Mouse (Mus musculus) kidney, postnatal 0 days (tissue): Measurements from ENCODE around the gene Add1. TPM values are rescaled to one million over a fixed set of nuclear protein-coding genes. Genes with fewer than 3 reads are reported as not detected.

Source experiments
- ATAC-seq: fragments of 200-750 bp; cut with Nextera tagmentation; replicated peaks from 2 replicates; pipeline ENCODE4 v1.8.0; 2017; ENCODE audit warnings: low read depth, moderate number of reproducible peaks, moderate TSS enrichment, moderate library complexity; ENCODE audit not compliant: low FRiP score
- DNase-seq: peaks from one replicate; pipeline ENCODE4 v3.0.0-alpha.2; 2016; ENCODE audit warnings: low spot score
- H3K27ac ChIP-seq: fragments of 300-500 bp; sonication (generic); 2 replicates; pipeline ENCODE4 v1.5.1; 2014; ENCODE audit warnings: mild to moderate bottlenecking
- H3K27me3 ChIP-seq: fragments of 300-500 bp; sonication (generic); 2 replicates; pipeline ENCODE4 v1.6.1; 2014; ENCODE audit warnings: low read length, mixed read lengths; ENCODE audit not compliant: insufficient read depth
- H3K36me3 ChIP-seq: fragments of 300-500 bp; sonication (generic); 2 replicates; pipeline ENCODE4 v1.6.1; 2014; ENCODE audit warnings: low read length, mixed read lengths; ENCODE audit not compliant: insufficient read depth
- H3K4me1 ChIP-seq: fragments of 300-500 bp; sonication (generic); replicated peaks from 2 replicates; pipeline ENCODE4 v1.6.1; 2014; ENCODE audit warnings: antibody characterized with exemption, low read length, mixed read lengths; ENCODE audit not compliant: insufficient read depth
- H3K4me2 ChIP-seq: fragments of 300-500 bp; sonication (generic); 2 replicates; pipeline ENCODE4 v1.6.1; 2014; ENCODE audit warnings: mild to moderate bottlenecking, low read length, moderate library complexity, mixed read lengths
- H3K4me3 ChIP-seq: fragments of 300-500 bp; sonication (generic); replicated peaks from 2 replicates; pipeline ENCODE4 v1.5.1; 2014; ENCODE audit warnings: low read depth, low read length
- H3K9ac ChIP-seq: fragments of 300-500 bp; sonication (generic); 2 replicates; pipeline ENCODE4 v1.6.1; 2014; ENCODE audit warnings: low read depth, low read length
- H3K9me3 ChIP-seq: fragments of 300-500 bp; sonication (generic); replicated peaks from 2 replicates; pipeline ENCODE4 v1.6.1; 2016; ENCODE audit warnings: low read length, inconsistent platforms, mixed read lengths
- CTCF ChIP-seq: IDR thresholded peaks from 2 replicates; pipeline ENCODE4 v1.5.1; 2016; ENCODE audit warnings: antibody characterized with exemption, low read depth, mild to moderate bottlenecking, moderate library complexity
- WGBS: fragments of 180-500 bp; shearing (Covaris S2); extraction: QIAGEN DNeasy Blood & Tissue Kit; methylation state at CpG from one replicate; pipeline ENCODE4 v1.1.7; 2014; 5-methylcytosine and 5-hydroxymethylcytosine counted together
- polyA plus RNA-seq: library from polyadenylated mRNA; unstranded; fragments of >200 nt; fragmentation: Nextera tagmentation; extraction: Ambion mirVana; gene quantifications from 2 replicates; pipeline ENCODE4 v1.2.1, GENCODE M21; 2015

Add1 gene
- polyA plus RNA-seq, 1 experiment from 2014 or later: 130 TPM

- DNase-seq: no peak
- no peak for ATAC-seq
- TF ChIP-seq CTCF: no peak
Measured at GRCm38 (mm10) chr5:34549135-34549482, 24.4 kb upstream of the Add1 start.

GRCm38 (mm10) chr5:34549483-34550221 lies 23.8 kb upstream of the Add1 start:
- H3K4me1 ChIP-seq: peaks cover 4% of the 10 kb centered on the region; the same call in 1 of the 2 replicates
- DNase-seq: peak; percentile 72
- no peak for TF ChIP-seq CTCF
- ATAC-seq: peak; percentile 67
- peak overlapping the region; percentile 39; the same call in 1 of the 2 replicates for H3K27ac ChIP-seq
- WGBS: under 1% methylated on average over 47 of the region's 49 CpGs
- peak overlapping the region; percentile 82 for H3K4me2 ChIP-seq
- H3K9me3 ChIP-seq: no peaks in the 10 kb centered on the region
- peak overlapping the region; percentile 72 for H3K4me3 ChIP-seq
- peaks cover 11% of the 10 kb centered on the region for H3K36me3 ChIP-seq
- peak overlapping the region; percentile 79 for H3K9ac ChIP-seq
- H3K27me3 ChIP-seq: no peaks in the 10 kb centered on the region

More at GRCm38 (mm10) chr5:34549135-34549482, 24.4 kb upstream of the Add1 start:
- Histone ChIP-seq H3K27ac (no peak overlapping the region), H3K4me3 (peak overlapping the region; percentile 72), H3K9me3 (no peaks in the 10 kb centered on the region), H3K27me3 (no peaks in the 10 kb centered on the region), H3K4me2 (peak overlapping the region; percentile 82), H3K36me3 (peaks cover 9% of the 10 kb centered on the region), H3K4me1 (peaks cover 4% of the 10 kb centered on the region; the same call in 1 of the 2 replicates), H3K9ac (peak overlapping the region; percentile 79)
- 14% methylated on average over 8 of the region's 8 CpGs for WGBS

- Histone ChIP-seq H3K27me3 (no peaks in the 10 kb centered on the region), H3K4me2 (peak overlapping the region; percentile 82), H3K36me3 (peaks cover 15% of the 10 kb centered on the region), H3K27ac (no peak overlapping the region), H3K4me3 (peak overlapping the region; percentile 72), H3K9ac (peak overlapping the region; percentile 79; the same call in 1 of the 2 replicates), H3K9me3 (no peaks in the 10 kb centered on the region), H3K4me1 (peaks cover 4% of the 10 kb centered on the region; the same call in 1 of the 2 replicates)
- DNase-seq (no peak), ATAC-seq (no peak)
- no peak for TF ChIP-seq CTCF
- WGBS: 10% methylated on average over 6 of the region's 6 CpGs
Measured at GRCm38 (mm10) chr5:34550251-34550650, 23.2 kb upstream of the Add1 start.

GRCm38 (mm10) chr5:34551821-34552220 lies 21.6 kb upstream of the Add1 start:
- peaks cover 27% of the 10 kb centered on the region for H3K36me3 ChIP-seq
- H3K27me3 ChIP-seq: no peaks in the 10 kb centered on the region
- H3K4me3 ChIP-seq: no peak overlapping the region
- no peak for DNase-seq
- TF ChIP-seq CTCF: no peak
- no peak overlapping the region for H3K9ac ChIP-seq
- ATAC-seq: no peak
- 93% methylated on average over 4 of the region's 4 CpGs for WGBS
- H3K4me2 ChIP-seq: no peak overlapping the region
- no peak overlapping the region for H3K27ac ChIP-seq
- H3K4me1 ChIP-seq: peaks cover 4% of the 10 kb centered on the region; the same call in 1 of the 2 replicates
- no peaks in the 10 kb centered on the region for H3K9me3 ChIP-seq

- Histone ChIP-seq H3K9me3 (no peaks in the 10 kb centered on the region), H3K4me2 (no peak overlapping the region), H3K4me3 (no peak overlapping the region), H3K9ac (no peak overlapping the region), H3K4me1 (peaks cover 6% of the 10 kb centered on the region; the same call in 1 of the 2 replicates), H3K36me3 (peaks cover 22% of the 10 kb centered on the region), H3K27me3 (no peaks in the 10 kb centered on the region), H3K27ac (no peak overlapping the region)
- no peak for DNase-seq
- ATAC-seq: no peak
- no peak for TF ChIP-seq CTCF
- 91% methylated on average over 1 of the region's 1 CpGs for WGBS
Measured at GRCm38 (mm10) chr5:34563854-34564253, 9.6 kb upstream of the Add1 start.

- peaks cover 6% of the 10 kb centered on the region; the same call in 1 of the 2 replicates for H3K4me1 ChIP-seq
- H3K36me3 ChIP-seq: peaks cover 18% of the 10 kb centered on the region
- no peak overlapping the region for H3K4me2 ChIP-seq
- no peak overlapping the region for H3K27ac ChIP-seq
- H3K27me3 ChIP-seq: no peaks in the 10 kb centered on the region
- ATAC-seq: no peak
- H3K9ac ChIP-seq: no peak overlapping the region
- 92% methylated on average over 4 of the region's 4 CpGs for WGBS
- no peak overlapping the region for H3K4me3 ChIP-seq
- no peaks in the 10 kb centered on the region for H3K9me3 ChIP-seq
- DNase-seq: no peak
- TF ChIP-seq CTCF: no peak
Measured at GRCm38 (mm10) chr5:34564291-34564690, 9.2 kb upstream of the Add1 start.
